Mouse (Mus musculus): ENCODE results near the gene Nrbf2. TPM values are rescaled to one million over a fixed set of nuclear protein-coding genes. Genes with fewer than 3 reads are reported as not detected.

The Nrbf2 gene
- 44.0 and 44.5 TPM in 2 replicates for polyA plus RNA-seq (2015; fragmentation: Nextera tagmentation; extraction: Ambion mirVana)

- Histone ChIP-seq H3K9ac (peak within 1 kb of the TSS; percentile 97), H3K4me2 (peak within 1 kb of the TSS; percentile 92), H3K36me3 (no peaks in the 10 kb centered on the region), H3K27me3 (no peaks in the 10 kb centered on the region), H3K4me1 (replicated peaks) (peaks cover 31% of the 10 kb centered on the region), H3K4me3 (peak within 1 kb of the TSS; percentile 96), H3K27ac (peak within 1 kb of the TSS; percentile 83), H3K9me3 (no peaks in the 10 kb centered on the region)
- WGBS = 3% methylated on average over 52 of the region's 52 CpGs
- ATAC-seq (ENCODE audit: low FRiP score) = peak; percentile 89
Measured at GRCm38 (mm10) chr10:67285176-67285814, at the start of gene Nrbf2. TSS of gene Nrbf2 (minus strand) at chr10:67285305.

- Histone ChIP-seq H3K4me1 (replicated peaks) (no peaks in the 10 kb centered on the region), H3K27ac (no peak overlapping the region), H3K9ac (no peak overlapping the region), H3K4me2 (no peak overlapping the region), H3K27me3 (0 out of 2 replicates have a peak, but pooled peaks cover 5% of the 10 kb centered on the region), H3K9me3 (no peaks in the 10 kb centered on the region), H3K4me3 (no peak overlapping the region), H3K36me3 (no peaks in the 10 kb centered on the region)
- ATAC-seq (ENCODE audit: low FRiP score) = no peak
- 80% methylated on average over 2 of the region's 2 CpGs for WGBS
Measured at GRCm38 (mm10) chr10:67330580-67330979, 45.5 kb upstream of the Nrbf2 start.

- 24% methylated on average over 11 of the region's 11 CpGs for WGBS
- H3K4me3 ChIP-seq = no peak overlapping the region
- H3K36me3 ChIP-seq = no peaks in the 10 kb centered on the region
- no peak overlapping the region for H3K9ac ChIP-seq
- no peak for ATAC-seq (ENCODE audit: low FRiP score)
- H3K4me1 ChIP-seq (replicated peaks) = no peaks in the 10 kb centered on the region
- H3K4me2 ChIP-seq = no peak overlapping the region
- 0 out of 2 replicates have a peak, but pooled peaks cover 5% of the 10 kb centered on the region for H3K27me3 ChIP-seq
- no peaks in the 10 kb centered on the region for H3K9me3 ChIP-seq
- no peak overlapping the region for H3K27ac ChIP-seq
Measured at GRCm38 (mm10) chr10:67329661-67330060, 44.6 kb upstream of the Nrbf2 start.

GRCm38 (mm10) chr10:67328208-67328607 lies 43.1 kb upstream of the Nrbf2 start:
- H3K4me2 ChIP-seq = no peak overlapping the region
- WGBS = 76% methylated on average over 5 of the region's 5 CpGs
- H3K4me3 ChIP-seq = no peak overlapping the region
- no peaks in the 10 kb centered on the region for H3K36me3 ChIP-seq
- H3K27ac ChIP-seq = no peak overlapping the region
- H3K9me3 ChIP-seq = no peaks in the 10 kb centered on the region
- H3K4me1 ChIP-seq (replicated peaks) = no peaks in the 10 kb centered on the region
- H3K27me3 ChIP-seq = 0 out of 2 replicates have a peak, but pooled peaks cover 5% of the 10 kb centered on the region
- H3K9ac ChIP-seq = no peak overlapping the region
- 0 out of 2 replicates have a peak, but pooled peaks have one; percentile 52 for ATAC-seq (ENCODE audit: low FRiP score)

- H3K4me2 ChIP-seq = no peak overlapping the region
- no peak overlapping the region for H3K9ac ChIP-seq
- H3K27ac ChIP-seq = no peak overlapping the region
- 90% methylated on average over 1 of the region's 1 CpGs for WGBS
- H3K9me3 ChIP-seq = no peaks in the 10 kb centered on the region
- peaks cover 32% of the 10 kb centered on the region for H3K27me3 ChIP-seq
- H3K36me3 ChIP-seq = no peaks in the 10 kb centered on the region
- no peak overlapping the region for H3K4me3 ChIP-seq
- peaks cover 8% of the 10 kb centered on the region for H3K4me1 ChIP-seq (replicated peaks)
- no peak for ATAC-seq (ENCODE audit: low FRiP score)
Measured at GRCm38 (mm10) chr10:67324036-67324435, 38.9 kb upstream of the Nrbf2 start.

- WGBS = 88% methylated on average over 2 of the region's 2 CpGs
- Histone ChIP-seq H3K4me2 (no peak overlapping the region), H3K4me3 (no peak overlapping the region), H3K9ac (no peak overlapping the region), H3K36me3 (no peaks in the 10 kb centered on the region), H3K9me3 (no peaks in the 10 kb centered on the region), H3K27me3 (peaks cover 52% of the 10 kb centered on the region), H3K27ac (no peak overlapping the region), H3K4me1 (replicated peaks) (peaks cover 15% of the 10 kb centered on the region)
- ATAC-seq (ENCODE audit: low FRiP score) = no peak
Measured at GRCm38 (mm10) chr10:67321396-67321795, 36.3 kb upstream of the Nrbf2 start.

- H3K36me3 ChIP-seq = no peaks in the 10 kb centered on the region
- peak overlapping the region; percentile 43; the same call in 1 of the 2 replicates for H3K9ac ChIP-seq
- no peak overlapping the region for H3K27ac ChIP-seq
- peaks cover 15% of the 10 kb centered on the region for H3K4me1 ChIP-seq (replicated peaks)
- H3K9me3 ChIP-seq = no peaks in the 10 kb centered on the region
- 0 out of 2 replicates have a peak, but pooled peaks have one; percentile 7 for ATAC-seq (ENCODE audit: low FRiP score)
- 7% methylated on average over 17 of the region's 17 CpGs for WGBS
- H3K4me3 ChIP-seq = peak overlapping the region; percentile 16; the same call in 1 of the 2 replicates
- H3K4me2 ChIP-seq = peak overlapping the region; percentile 49
- H3K27me3 ChIP-seq = peaks cover 59% of the 10 kb centered on the region
Measured at GRCm38 (mm10) chr10:67320207-67320859, 35.2 kb upstream of the Nrbf2 start.

- no peak overlapping the region for H3K4me3 ChIP-seq
Measured at GRCm38 (mm10) chr10:67319016-67319725, 34.1 kb upstream of the Nrbf2 start.

GRCm38 (mm10) chr10:67317931-67318460 lies 32.9 kb upstream of the Nrbf2 start:
- Histone ChIP-seq H3K27me3 (peaks cover 59% of the 10 kb centered on the region), H3K4me1 (replicated peaks) (peaks cover 15% of the 10 kb centered on the region), H3K9me3 (no peaks in the 10 kb centered on the region), H3K36me3 (no peaks in the 10 kb centered on the region), H3K4me3 (peak overlapping the region; percentile 25), H3K27ac (no peak overlapping the region), H3K9ac (peak overlapping the region; percentile 30; the same call in 1 of the 2 replicates), H3K4me2 (peak overlapping the region; percentile 52)
- WGBS = 1% methylated on average over 11 of the region's 20 CpGs
- ATAC-seq (ENCODE audit: low FRiP score) = no peak

More at GRCm38 (mm10) chr10:67319016-67319725, 34.1 kb upstream of the Nrbf2 start:
- ATAC-seq (ENCODE audit: low FRiP score) = no peak
- Histone ChIP-seq H3K36me3 (no peaks in the 10 kb centered on the region), H3K9ac (no peak overlapping the region), H3K27me3 (peaks cover 59% of the 10 kb centered on the region), H3K4me1 (replicated peaks) (peaks cover 15% of the 10 kb centered on the region), H3K9me3 (no peaks in the 10 kb centered on the region), H3K4me2 (no peak overlapping the region), H3K27ac (no peak overlapping the region)
- WGBS = 72% methylated on average over 13 of the region's 13 CpGs

GRCm38 (mm10) chr10:67314811-67315435 lies 29.8 kb upstream of the Nrbf2 start:
- peak; percentile 49 for ATAC-seq (ENCODE audit: low FRiP score)
- Histone ChIP-seq H3K4me3 (no peak overlapping the region), H3K4me1 (replicated peaks) (peaks cover 10% of the 10 kb centered on the region), H3K9ac (no peak overlapping the region), H3K27ac (no peak overlapping the region), H3K36me3 (no peaks in the 10 kb centered on the region), H3K27me3 (peaks cover 40% of the 10 kb centered on the region), H3K4me2 (no peak overlapping the region), H3K9me3 (no peaks in the 10 kb centered on the region)
- 18% methylated on average over 12 of the region's 12 CpGs for WGBS

- no peak for ATAC-seq (ENCODE audit: low FRiP score)
- 71% methylated on average over 6 of the region's 6 CpGs for WGBS
- H3K27ac ChIP-seq = no peak overlapping the region
- no peak overlapping the region for H3K4me2 ChIP-seq
- no peaks in the 10 kb centered on the region for H3K4me1 ChIP-seq (replicated peaks)
- peaks cover 16% of the 10 kb centered on the region for H3K27me3 ChIP-seq
- no peaks in the 10 kb centered on the region for H3K9me3 ChIP-seq
- no peaks in the 10 kb centered on the region for H3K36me3 ChIP-seq
- no peak overlapping the region for H3K9ac ChIP-seq
- no peak overlapping the region for H3K4me3 ChIP-seq
Measured at GRCm38 (mm10) chr10:67312456-67312855, 27.4 kb upstream of the Nrbf2 start.

Data from hindbrain, embryonic 13.5 days (tissue).